Mouse (Mus musculus) gastrocnemius, postnatal 14 days (tissue): ENCODE measurements around the gene Defb20. TPM values are rescaled to one million over a fixed set of nuclear protein-coding genes. Genes with fewer than 3 reads are reported as not detected.

ENCODE experiments used
- DNase-seq: peaks from one replicate; pipeline ENCODE4 v3.0.0; 2021; ENCODE audit warnings: mixed read lengths
- intact Hi-C: fragments of 180-260 bp; cut with DNase I; formaldehyde crosslinking; loops from one replicate; pipeline ENCODE4 v1.15.1; 2025; ENCODE audit warnings: low total_unique reads
- total RNA-seq, 2 experiments: library from RNA; stranded (reverse); gene quantifications; 2 replicates each; pipeline ENCODE4 v1.2.3; 2021

The Defb20 gene
- total RNA-seq, 2 experiments from 2014 or later, result not detected

DNA sequence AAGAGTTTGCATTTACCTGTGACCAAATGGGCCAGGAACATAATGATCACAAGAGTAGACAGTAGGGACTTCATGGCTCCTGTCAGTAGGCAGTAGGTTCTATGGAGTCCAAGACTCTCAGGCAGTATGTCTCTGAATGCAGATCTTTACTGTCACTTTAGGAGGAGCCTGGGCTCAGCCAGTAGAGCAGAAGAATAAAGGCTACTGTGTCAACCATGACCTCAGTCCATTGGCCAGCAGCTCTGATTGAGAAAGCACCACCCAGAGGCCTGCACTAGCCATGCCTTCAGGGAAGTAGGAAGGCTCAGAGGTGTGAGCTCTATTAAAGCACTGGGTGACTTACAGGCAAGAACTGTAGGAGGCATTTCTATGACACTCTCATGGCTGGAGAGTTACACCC lies 13.2 kb downstream of the Defb20 start, which contains the start of gene Defb22:
Gene Defb22, minus strand, starts transcription at position 101 of the 400 bp plus-strand sequence.
- DNase-seq, result no peak
- intact Hi-C loops, result no loop called here

DNA sequence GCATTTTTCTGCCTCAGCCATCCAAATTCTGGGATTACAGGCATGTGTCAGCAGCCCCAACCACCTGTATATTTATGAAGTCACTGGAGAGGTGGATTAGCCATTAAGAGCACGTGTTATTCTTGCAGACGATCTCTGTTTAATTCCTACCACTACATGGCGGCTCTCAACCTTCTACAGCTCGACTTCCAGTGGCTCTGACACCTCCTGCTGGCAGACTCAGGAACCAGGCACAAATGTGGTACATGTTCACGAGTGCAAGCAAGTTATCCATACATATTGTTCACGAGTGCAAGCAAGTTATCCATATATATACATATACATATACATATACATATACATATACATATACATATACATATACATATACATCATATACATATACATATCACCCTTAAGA lies 16.3 kb downstream of the Defb20 start:
- intact Hi-C loops, result no loop called here

DNA sequence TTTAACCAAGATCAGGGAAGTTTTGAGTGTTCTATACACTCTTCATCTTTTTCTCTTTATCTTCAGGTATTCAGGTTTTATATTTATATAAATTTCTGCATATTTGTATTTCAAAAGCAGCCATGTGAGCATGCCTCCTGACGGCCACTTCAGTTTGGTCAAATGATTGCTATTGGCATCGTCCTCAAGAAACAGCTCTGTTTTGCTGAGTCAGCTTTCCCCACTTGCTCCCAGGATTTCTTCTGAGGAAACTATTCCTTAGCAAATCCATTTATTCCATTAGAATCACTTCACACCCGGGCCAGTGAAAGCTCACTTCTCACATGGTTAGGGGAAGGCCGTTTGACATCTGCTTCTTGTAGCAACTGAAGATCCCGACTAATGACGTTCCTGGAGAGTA lies 21.2 kb downstream of the Defb20 start:
- intact Hi-C loops, result no loop called here
- DNase-seq, result no peak

More for the DNA sequence above, 16.3 kb downstream of the Defb20 start:
- no peak for DNase-seq

DNA sequence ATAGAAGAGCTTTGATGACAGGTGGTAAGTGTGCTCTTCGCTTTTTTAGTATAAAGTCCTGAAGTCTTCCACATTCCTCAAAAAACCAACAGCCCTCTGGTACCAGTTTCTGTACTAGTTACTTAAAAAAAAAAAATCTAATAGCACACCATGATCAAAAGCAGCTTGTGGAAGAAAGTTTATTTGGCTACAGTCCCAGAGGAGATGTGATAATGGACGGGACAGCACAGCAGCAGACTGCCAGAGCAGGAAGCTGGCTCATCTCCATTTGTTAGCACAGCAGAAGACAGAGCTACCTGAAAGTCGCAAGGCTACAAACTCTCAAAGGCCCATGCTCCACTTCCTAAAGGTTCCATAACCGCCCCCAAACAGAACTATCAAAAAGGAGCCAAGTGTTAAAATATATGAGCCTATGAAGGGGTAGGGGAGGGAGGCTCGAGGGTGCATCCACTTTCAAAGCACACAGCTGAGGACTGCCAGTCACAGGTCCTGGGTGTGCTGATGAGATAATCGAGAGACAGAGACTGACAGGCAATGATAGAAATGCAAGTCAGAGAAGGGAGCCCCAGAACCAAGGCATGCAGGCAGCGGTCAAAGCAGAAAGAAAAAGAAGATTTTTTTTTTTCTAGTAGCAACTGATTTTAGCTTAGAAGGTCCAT lies 23.5 kb downstream of the Defb20 start:
- intact Hi-C loops, result no loop called here
- DNase-seq, result no peak

DNA sequence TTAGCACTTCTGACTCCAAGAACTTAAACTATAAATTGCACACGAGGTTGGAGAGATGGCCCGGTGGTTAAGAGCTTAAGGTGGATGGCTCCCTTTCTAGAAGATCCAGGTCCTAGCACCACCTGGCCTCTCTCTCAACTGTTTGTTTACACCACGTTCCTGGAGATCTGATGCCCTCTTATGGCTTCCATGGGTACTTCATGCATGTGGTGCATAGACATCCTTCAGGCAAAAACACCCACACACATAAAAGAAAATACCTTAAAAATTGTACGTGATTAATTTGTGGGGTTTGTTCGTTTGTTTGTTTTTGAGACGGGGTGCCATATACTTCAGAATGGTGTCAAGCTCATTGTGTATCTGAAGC lies 24.0 kb downstream of the Defb20 start:
- intact Hi-C loops, result no loop called here
- no peak for DNase-seq

DNA sequence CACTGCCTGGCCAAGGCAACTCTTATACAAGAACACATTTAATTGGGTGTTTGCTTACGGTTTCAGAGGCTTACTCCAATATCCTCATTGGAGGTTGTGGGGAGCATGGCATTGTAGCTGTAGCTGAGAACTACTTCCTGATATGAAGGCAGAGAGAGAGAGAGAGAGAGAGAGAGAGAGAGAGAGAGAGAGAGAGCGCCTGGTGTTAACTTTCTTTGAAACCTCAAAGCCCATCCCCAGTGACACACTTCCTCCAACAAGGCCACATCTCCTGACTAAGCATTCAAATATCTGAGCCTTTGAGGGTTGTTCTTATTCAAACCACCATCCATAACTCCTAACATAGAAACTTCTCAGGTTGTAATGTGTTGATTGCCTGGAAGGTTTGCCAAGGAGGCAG lies 27.1 kb downstream of the Defb20 start:
- intact Hi-C loops, result no loop called here
- DNase-seq, result no peak

DNA sequence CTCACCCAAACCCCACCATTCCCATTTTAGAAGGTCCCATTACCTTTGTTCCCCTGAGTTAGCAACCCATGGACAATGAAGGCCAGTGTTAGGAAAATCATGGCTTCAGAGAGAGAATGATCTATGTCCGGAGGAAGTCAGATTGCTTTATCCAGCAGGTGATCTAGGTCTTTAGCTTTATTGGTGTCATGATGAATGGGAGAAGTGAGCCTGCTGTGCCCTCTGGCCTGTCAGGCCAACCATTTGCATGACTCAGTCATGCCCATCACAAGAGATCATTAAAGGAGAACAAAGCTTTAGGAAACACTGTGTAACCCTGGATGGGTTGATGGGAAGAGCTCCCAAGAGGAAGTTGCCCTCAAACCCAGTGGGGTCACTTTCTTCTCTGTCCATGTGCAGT lies 34.7 kb downstream of the Defb20 start, which contains the start of gene Defb26:
Gene Defb26, minus strand, starts transcription at position 101 of the 400 bp plus-strand sequence.
- intact Hi-C loops, result no loop called here
- DNase-seq, result no peak

DNA sequence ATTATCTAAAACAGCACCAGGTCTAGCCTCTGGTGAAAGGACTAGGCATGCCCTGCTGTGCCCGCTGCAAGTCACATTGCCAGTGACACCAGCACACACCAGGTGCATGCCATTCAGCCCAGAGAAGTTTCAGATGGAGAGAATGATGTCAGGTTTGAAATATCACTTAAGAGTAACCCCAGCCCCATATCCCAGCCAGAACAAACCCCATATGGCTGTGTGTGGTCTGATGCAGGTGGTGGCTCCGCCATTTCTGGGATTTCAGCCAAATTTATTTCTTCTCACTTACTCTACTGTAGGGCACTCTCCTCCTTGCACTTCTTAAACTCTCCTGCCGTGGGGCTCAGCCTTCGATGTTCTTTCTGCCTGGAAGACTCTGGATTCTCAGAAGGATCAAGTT lies 39.2 kb downstream of the Defb20 start:
- DNase-seq, result no peak
- intact Hi-C loops, result no loop called here

DNA sequence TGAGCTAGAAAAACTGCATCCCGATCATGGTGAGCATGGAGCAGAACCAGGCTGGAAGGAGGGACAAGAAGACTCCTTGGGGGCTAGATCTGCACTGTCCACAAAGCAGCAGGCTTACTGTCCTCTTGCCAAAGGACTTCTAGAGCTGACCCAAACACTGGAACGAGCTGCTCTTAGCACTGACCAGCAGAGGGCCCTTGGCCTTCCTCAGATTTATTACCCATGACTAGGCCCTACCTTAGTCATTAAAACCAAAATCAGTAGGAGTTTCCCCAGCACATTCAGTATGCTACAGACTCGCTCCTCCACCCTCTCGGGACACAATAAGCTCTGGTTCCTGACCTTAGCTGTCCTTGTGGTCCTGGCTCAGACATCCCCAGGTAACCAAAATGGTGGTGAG lies 41.1 kb downstream of the Defb20 start, which contains the start of gene Defb28:
Gene Defb28, plus strand, starts transcription at position 275 of the 400 bp plus-strand sequence.
- no peak for DNase-seq
- intact Hi-C loops, result no loop called here

Other genes with a start within 250 kb of the Defb20 start
- gene Tbc1d20, start 183.2 kb upstream of the Defb20 start, total RNA-seq, result 10 to 100 TPM; 28.8 to 33.2 TPM
- gene Rbck1, start 144.4 kb upstream of the Defb20 start, total RNA-seq, result 10 to 100 TPM; 31.1 to 34.8 TPM
- 1 to 10 TPM; 1.0 to 1.6 TPM for gene Trib3, start 133.0 kb upstream of the Defb20 start, total RNA-seq
- gene Nrsn2, start 100.4 kb upstream of the Defb20 start, total RNA-seq, result not detected
- 1 to 10 TPM; 2.9 to 4.3 TPM for gene Sox12, start 79.0 kb upstream of the Defb20 start, total RNA-seq
- 1 to 10 TPM; 2.7 to 3.2 TPM for gene Zcchc3, start 62.0 kb upstream of the Defb20 start, total RNA-seq
- gene 6820408C15Rik, start 61.5 kb upstream of the Defb20 start, total RNA-seq, result not detected
- gene Defb23, start 12.4 kb upstream of the Defb20 start, total RNA-seq, result not detected
- not detected for gene Defb22, start 13.1 kb downstream of the Defb20 start, total RNA-seq
- not detected for gene Defb26, start 34.6 kb downstream of the Defb20 start, total RNA-seq
- not detected for gene Defb28, start 41.2 kb downstream of the Defb20 start, total RNA-seq
- not detected for gene Defb29, start 63.0 kb downstream of the Defb20 start, total RNA-seq
- gene Gm17416, start 92.3 kb downstream of the Defb20 start, total RNA-seq, result not detected
- not detected for gene Defb21, start 95.7 kb downstream of the Defb20 start, total RNA-seq
- gene Defb19, start 103.2 kb downstream of the Defb20 start, total RNA-seq, result not detected
- not detected for gene Defb45, start 122.3 kb downstream of the Defb20 start, total RNA-seq
- not detected for gene Defb36, start 127.3 kb downstream of the Defb20 start, total RNA-seq
- gene Defb25, start 146.0 kb downstream of the Defb20 start, total RNA-seq, result 1 to 10 TPM; 1.3 to 1.4 TPM
- 1 to 10 TPM; 5.2 to 7.3 TPM for gene Rem1, start 149.9 kb downstream of the Defb20 start, total RNA-seq
- gene H13, start 192.4 kb downstream of the Defb20 start, total RNA-seq, result 10 to 100 TPM; 45.8 to 49.1 TPM
- 10 to 100 TPM; 11.9 to 13.8 TPM for gene Mcts2, start 210.0 kb downstream of the Defb20 start, total RNA-seq